In genomic region chr6:85154861-85155528, GRCm38 (mm10) we compare ENCODE assay signal across 8 mouse cellular contexts. TPM values are rescaled to one million over a fixed set of nuclear protein-coding genes. Genes with fewer than 3 reads are reported as not detected.
A peak's percentile ranks its signal among the peaks of the same experiment; 100 is the strongest.
DNase-seq lines count a peak whose midpoint lies in the region; ATAC-seq lines count a peak whose summit lies in the region.

No protein-coding gene starts in this region.

- WGBS in heart, embryonic 11.5 days (ENCODE audit: insufficient replicate concordance), result under 1% methylated on average over 34 of the region's 34 CpGs
- WGBS in lung, embryonic 15.5 days, result 1% methylated on average over 34 of the region's 34 CpGs

- H3K9ac ChIP-seq in heart, embryonic 11.5 days (ENCODE audit: low read depth, low read length), result peak overlapping the region; percentile 79
- peak overlapping the region; percentile 77 for H3K9ac ChIP-seq in lung, embryonic 15.5 days

- 0 out of 2 replicates have a peak, but pooled peaks cover 3% of the 10 kb centered on the region for H3K4me1 ChIP-seq in heart, embryonic 11.5 days (ENCODE audit: control insufficient read depth, insufficient read depth, low read length)
- H3K4me1 ChIP-seq in lung, embryonic 15.5 days, result peaks cover 6% of the 10 kb centered on the region; the same call in 1 of the 2 replicates

- ATAC-seq in heart, embryonic 11.5 days (replicated peaks; ENCODE audit: insufficient number of reproducible peaks, low FRiP score, low TSS enrichment), result 0 out of 2 replicates have a peak, but pooled peaks have one; percentile 27
- peak; percentile 70; the same call in 1 of the 2 replicates for ATAC-seq in lung, embryonic 15.5 days (ENCODE audit: borderline replicate concordance, extremely low read depth, low FRiP score, low TSS enrichment)

- H3K36me3 ChIP-seq in heart, embryonic 11.5 days (ENCODE audit: control insufficient read depth, insufficient read depth, low read length), result no peaks in the 10 kb centered on the region
- no peaks in the 10 kb centered on the region for H3K36me3 ChIP-seq in lung, embryonic 15.5 days

- peaks cover 6% of the 10 kb centered on the region; the same call in 1 of the 2 replicates for H3K27me3 ChIP-seq in heart, embryonic 11.5 days (ENCODE audit: control insufficient read depth, insufficient read depth, low read length)
- no peaks in the 10 kb centered on the region for H3K27me3 ChIP-seq in lung, embryonic 15.5 days

- H3K27ac ChIP-seq in heart, embryonic 11.5 days (ENCODE audit: low read depth, low read length), result no peak overlapping the region
- peak overlapping the region; percentile 24; the same call in 1 of the 2 replicates for H3K27ac ChIP-seq in lung, embryonic 15.5 days

- peak; percentile 40 for DNase-seq in right cerebral cortex, postnatal 4 days
- no peak for DNase-seq in right cerebral cortex, adult 2 months (ENCODE audit: low spot score in 2 of 2)
- peak; percentile 83 for DNase-seq in embryo, embryonic 11 days
- peak; percentile 65 to 79 for DNase-seq in kidney, adult 8-10 months
- DNase-seq in ovary, postnatal 36 days (ENCODE audit: low spot score), result peak; percentile 53
- no peak for DNase-seq in spleen, adult 12 weeks (ENCODE audit: low spot score)

- peak overlapping the region; percentile 55 for H3K4me3 ChIP-seq in heart, embryonic 11.5 days (ENCODE audit: low read depth, low read length)
- peak overlapping the region; percentile 52 for H3K4me3 ChIP-seq in lung, embryonic 15.5 days

- peak overlapping the region; percentile 94 for H3K4me2 ChIP-seq in heart, embryonic 11.5 days
- peak overlapping the region; percentile 96 for H3K4me2 ChIP-seq in lung, embryonic 15.5 days

- no peaks in the 10 kb centered on the region for H3K9me3 ChIP-seq in heart, embryonic 11.5 days (replicated peaks; ENCODE audit: control insufficient read depth, low read length)
- H3K9me3 ChIP-seq in lung, embryonic 15.5 days, result no peaks in the 10 kb centered on the region

RNA-seq across cellular contexts. Expression of gene Spr, which starts 17.4 kb away (rescaled TPM):
- 59.8 and 82.7 TPM in 2 replicates for polyA plus RNA-seq in heart, embryonic 11.5 days (2014; fragmentation: Nextera tagmentation; extraction: Ambion mirVana)
- polyA plus RNA-seq in lung, embryonic 15.5 days (2015; fragmentation: Nextera tagmentation; extraction: Ambion mirVana), result 65.5 and 70.2 TPM in 2 replicates

RNA-seq across cellular contexts. Expression of gene Emx1, which starts 32.2 kb away (rescaled TPM):
- not detected in 2 replicates for polyA plus RNA-seq in heart, embryonic 11.5 days (2014; fragmentation: Nextera tagmentation; extraction: Ambion mirVana)
- not detected in 2 replicates for polyA plus RNA-seq in lung, embryonic 15.5 days (2015; fragmentation: Nextera tagmentation; extraction: Ambion mirVana)

Comparison
In these comparisons a context has a peak if more than half of its experiments do, and no peak if none do; other contexts are left out.
1. DNase-seq: peak in right cerebral cortex, postnatal 4 days (single experiment), embryo, embryonic 11 days (single experiment), kidney, adult 8-10 months (2 of 2) and ovary, postnatal 36 days (single experiment); none in right cerebral cortex, adult 2 months (0 of 2) and spleen, adult 12 weeks (single experiment).